Mouse (Mus musculus) liver, adult (tissue): ENCODE measurements at regions not wholly inside any gene's neighbourhood (a gene's known extent, or its start where the extent isn't known, plus 50 kb on each side); places are given as distances from the start of the nearest gene placed in this dataset.

Experiments
- GATA4 ChIP-seq: IDR thresholded peaks from 2 replicates; pipeline ENCODE4 v1.6.1; 2014; ENCODE audit warnings: mild to moderate bottlenecking, low read length; ENCODE audit not compliant: insufficient replicate concordance

- TF ChIP-seq GATA4 = no peak
These were observed 735.7 kb downstream of the 1700064H15Rik start for GRCm38 (mm10) chr3:18892813-18893212.

DNA sequence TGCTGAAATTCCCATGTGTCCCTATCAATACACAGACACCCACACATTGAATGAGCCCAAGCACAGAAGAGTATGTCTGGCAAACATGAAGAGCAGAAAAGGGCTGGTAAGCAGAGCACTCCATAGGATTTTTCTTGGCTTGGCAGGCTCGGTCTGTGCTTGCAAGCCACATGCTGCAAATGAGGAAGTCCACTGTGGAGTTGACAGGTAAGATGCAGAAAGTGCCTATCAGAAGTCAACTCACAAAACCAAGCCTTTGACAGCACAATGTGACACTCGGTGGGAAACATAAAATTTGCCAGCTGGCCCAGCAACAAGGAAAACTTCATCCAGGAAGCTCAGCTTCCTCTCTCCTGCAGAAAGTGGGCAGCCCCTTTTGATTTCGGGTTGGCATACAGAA is 722.7 kb downstream of the 1700064H15Rik start:
- TF ChIP-seq GATA4 = no peak

DNA sequence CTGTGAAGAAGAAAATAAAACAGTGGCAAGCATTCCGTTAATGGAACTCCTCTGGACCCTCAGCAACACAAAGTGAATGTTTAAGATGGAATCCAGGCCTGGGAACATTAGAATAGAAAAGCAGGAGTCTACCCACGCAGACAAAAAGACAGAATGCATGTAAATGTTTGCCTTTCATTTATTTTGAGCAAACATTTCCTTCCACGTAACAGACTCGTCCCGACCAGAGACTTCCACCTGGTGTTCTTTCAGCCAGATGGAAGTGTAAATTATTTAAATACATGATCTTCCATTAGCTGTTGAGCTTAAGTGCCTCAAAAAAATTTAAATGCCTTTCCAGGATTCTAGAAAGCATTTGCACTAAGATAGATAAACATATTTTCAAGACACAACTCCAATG is 722.3 kb downstream of the 1700064H15Rik start:
- TF ChIP-seq GATA4 = no peak

GRCm38 (mm10) chr3:18908737-18909136 is 719.7 kb downstream of the 1700064H15Rik start:
- no peak for TF ChIP-seq GATA4

DNA sequence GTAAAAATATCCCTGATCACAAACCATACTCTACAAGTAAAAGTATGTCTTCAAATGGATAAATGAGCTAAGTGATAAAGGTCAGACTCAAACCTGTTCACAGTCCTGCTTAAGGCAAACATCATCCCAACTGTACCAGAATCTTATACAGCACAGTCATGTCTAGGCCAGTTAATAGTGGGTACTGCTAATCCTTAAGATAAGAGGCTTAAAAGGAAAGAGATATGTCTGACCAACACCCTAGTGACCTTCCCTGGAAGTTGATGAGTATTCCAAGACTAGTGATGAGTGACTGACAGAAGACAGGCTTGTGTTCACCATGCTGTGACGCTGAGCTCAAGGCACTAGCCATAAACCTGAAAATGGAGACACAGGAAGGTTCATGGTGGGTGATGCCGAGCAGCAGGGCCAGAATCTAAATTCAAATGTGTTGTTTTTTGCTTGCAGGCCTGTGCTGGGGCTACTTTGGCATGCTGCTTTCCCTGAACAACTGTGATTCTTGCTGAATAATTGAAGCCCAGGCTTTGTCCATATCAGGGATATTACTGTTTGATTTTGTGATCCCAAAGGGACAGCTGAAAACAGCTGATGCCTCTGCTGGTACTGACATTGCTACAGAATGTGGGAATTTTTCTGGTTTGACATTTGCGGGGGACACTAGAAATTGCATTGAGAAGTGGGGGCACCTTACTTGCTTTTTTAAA is 699.9 kb downstream of the 1700064H15Rik start:
- TF ChIP-seq GATA4 = no peak

DNA sequence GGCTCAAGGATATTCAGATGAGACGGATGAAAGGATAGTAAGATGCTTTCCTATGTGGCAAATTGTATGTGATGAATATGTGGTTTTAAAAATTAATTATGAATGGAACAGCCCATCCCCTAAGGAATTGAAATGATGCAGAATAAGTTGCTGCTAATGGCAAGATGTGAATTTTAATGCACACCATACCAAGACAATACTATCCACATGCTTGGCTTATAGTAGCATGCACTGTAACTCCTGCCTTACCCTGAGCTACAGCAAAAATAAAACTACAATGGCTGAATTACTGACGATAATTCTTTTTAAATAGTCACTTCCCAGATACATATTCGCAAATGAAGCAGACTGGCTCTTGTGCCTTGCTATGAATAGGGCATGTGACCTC is 699.4 kb downstream of the 1700064H15Rik start:
- TF ChIP-seq GATA4 = no peak

GRCm38 (mm10) chr3:18932983-18933726 is 695.3 kb downstream of the 1700064H15Rik start:
- no peak for TF ChIP-seq GATA4

- TF ChIP-seq GATA4 = no peak
These were observed 693.6 kb downstream of the 1700064H15Rik start for GRCm38 (mm10) chr3:18934891-18935290.

- no peak for TF ChIP-seq GATA4
These were observed 690.9 kb downstream of the 1700064H15Rik start for GRCm38 (mm10) chr3:18937333-18938122.

DNA sequence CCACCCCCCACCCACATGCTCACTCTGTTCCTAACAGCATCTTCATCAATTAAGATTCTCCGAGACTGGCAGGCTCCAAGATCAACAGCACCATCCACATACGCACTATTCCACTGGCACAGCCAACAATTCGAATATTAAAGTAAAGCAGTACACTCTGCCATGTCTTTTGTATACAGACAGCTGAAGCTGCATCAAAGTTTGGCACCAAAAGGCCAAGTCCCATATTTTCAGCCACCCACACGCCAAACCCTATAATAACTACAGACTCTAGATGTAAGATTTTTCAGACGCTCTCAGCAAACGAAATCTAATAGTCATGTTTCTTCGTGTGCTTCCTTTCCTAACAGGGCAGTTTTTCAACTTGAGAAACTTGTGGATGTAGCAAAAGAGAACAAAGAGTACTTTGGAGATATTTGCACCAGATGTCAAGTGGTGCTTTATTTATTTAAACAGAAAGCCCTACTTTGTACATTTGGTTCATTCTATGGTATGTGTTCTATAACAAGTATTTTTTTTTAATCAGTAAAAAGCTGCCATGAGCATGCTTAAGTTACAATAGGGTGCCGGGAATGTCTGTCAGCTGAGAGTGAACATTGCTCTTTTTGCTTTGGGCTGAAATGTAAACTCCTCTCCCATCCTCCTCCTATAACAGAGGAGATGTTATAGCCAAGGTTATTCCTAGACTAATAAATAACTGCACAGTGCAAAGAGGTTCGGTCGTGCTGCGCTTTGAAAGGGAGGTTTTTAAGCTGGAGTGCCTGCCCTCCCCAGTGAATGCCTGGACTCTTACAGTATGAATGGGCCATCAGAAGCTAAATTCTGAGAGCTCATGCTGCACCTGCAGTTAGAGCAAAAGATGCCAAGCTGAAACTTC is 686.9 kb downstream of the 1700064H15Rik start:
- no peak for TF ChIP-seq GATA4

GRCm38 (mm10) chr3:18960341-18960740 is 668.1 kb downstream of the 1700064H15Rik start:
- no peak for TF ChIP-seq GATA4

DNA sequence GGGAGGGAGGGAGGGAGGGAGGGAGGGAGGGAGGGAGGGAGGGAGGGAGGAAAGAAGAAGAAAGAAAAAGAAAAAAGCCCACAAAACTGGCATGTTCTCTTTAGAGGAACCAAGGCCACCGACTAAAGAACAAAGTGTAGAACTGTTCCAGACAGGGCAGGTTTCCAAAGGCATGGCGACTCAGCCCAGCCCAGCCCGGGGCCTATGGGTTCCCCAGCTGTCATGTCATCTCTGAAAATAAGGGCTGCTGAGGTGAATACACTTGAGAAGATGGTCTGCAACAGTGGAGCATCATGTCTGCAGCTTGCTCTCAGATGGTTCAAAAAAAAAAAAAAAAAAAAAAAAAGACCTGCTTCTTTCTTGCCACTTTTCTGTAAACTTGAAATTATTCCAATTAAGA is 639.8 kb downstream of the 1700064H15Rik start:
- TF ChIP-seq GATA4 = no peak

DNA sequence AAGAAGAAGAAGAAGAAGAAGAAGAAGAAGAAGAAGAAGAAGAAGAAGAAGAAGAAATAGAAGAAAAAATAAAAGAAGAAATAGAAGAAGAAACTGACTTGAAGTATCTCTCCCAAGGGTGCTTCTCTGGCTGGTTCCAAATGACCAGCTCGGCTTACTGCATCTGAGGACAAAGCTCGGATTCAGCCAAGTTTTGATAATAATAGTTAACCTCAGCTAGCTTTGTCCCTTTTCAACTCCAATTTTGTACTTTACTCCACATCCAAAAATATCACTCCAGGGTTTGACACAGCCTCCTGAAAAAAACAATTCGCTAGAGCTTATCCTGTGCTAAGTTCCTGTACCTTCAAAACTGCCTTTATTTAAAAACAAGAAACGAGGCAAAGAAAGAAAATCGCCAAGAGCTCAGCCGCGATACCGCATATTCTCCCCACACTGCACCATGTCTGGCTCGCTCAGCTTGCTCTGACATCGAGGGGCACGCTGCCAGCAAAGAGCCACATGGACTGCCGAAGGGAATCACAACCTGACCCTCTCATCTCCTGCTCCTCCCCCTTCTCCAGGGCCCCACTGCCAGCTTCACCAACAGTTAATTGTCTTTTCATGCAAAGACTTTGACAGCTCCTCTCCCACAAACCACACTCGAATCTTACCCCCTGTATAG is 638.8 kb downstream of the 1700064H15Rik start:
- TF ChIP-seq GATA4 = no peak

GRCm38 (mm10) chr3:19000179-19000578 is 628.3 kb downstream of the 1700064H15Rik start:
- no peak for TF ChIP-seq GATA4
